Mouse (Mus musculus) cerebellum, adult 8-10 months (tissue): Measurements from ENCODE around the gene Olfr66.

Source experiments
- DNase-seq: peaks from one replicate; pipeline ENCODE4 v3.0.0; 2022

Olfr66 gene

GRCm38 (mm10) chr7:103886152-103886551 lies at the start of gene Olfr66:
Olfr66 (minus strand) TSS chr7:103886252.
- no peak for DNase-seq

- DNase-seq: no peak
Observed at GRCm38 (mm10) chr7:103934264-103934663, 48.2 kb upstream of the Olfr66 start, which contains the start of gene Olfr632. Olfr632 (plus strand) TSS chr7:103934347.

GRCm38 (mm10) chr7:103928525-103928924 lies 42.5 kb upstream of the Olfr66 start, which contains the start of gene Olfr631:
Olfr631 (plus strand) TSS chr7:103928825.
- DNase-seq: no peak

DNA sequence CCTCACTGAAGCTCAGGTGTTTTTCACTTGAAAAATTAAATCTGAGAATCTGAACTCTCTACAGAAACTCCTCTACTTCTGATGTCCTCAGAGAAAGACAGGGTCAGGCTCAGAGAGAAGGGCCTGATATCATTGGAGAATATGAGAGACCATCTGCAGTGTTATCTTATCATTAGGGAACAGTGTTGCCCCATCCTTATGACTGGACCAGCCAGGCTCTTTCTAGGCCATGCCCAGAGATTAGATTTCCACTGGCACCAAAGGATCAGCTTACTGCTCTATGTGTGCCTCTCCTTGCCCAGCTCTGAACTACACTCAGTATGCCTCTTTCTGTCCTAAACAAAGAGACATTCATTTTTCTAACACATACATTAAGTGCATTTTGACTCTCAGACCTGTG lies 29.3 kb upstream of the Olfr66 start:
- DNase-seq: no peak

- DNase-seq: no peak
Observed at GRCm38 (mm10) chr7:103912969-103913511, 27.0 kb upstream of the Olfr66 start.

DNA sequence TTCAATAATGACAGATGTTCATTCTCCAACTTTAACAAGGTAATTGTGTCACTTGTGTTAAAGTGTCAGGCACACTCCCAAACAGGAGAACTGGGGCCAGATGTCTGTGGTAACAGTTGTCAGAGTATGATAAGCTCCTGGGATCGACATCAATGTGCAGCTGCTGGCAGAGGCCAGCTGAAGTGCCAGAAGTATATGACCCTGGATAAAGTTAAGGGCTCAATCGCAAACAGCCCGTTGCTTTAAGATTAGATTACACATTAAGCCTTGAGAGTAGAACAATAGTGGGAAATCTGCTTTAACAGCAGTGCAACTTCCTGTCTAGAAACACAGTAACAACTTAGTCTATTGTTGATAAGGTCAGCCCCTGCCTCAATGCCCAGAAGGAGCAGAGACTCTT lies 24.0 kb upstream of the Olfr66 start:
- no peak for DNase-seq

DNA sequence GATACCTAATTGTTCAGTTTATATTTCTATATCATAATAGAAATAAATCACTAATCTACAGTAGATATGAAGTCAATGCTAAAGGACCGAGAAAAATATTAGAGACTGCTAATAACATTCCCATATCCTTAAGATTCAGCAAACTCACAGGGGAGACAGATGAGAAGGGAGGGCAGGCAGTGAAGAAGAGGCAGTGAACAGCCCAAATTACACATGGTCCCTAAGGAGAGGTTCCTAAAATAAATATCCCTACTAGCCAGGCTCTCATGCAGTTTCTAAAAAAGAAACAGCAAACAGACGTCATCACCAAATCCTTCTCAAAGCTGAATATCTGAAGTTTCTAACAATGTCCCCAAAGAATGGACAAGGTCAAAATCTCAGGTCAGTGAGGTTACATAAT lies 17.1 kb upstream of the Olfr66 start, which contains the start of gene Olfr65:
Gene Olfr65, plus strand, starts transcription at position 301 of the 400 bp plus-strand sequence.
- no peak for DNase-seq

DNA sequence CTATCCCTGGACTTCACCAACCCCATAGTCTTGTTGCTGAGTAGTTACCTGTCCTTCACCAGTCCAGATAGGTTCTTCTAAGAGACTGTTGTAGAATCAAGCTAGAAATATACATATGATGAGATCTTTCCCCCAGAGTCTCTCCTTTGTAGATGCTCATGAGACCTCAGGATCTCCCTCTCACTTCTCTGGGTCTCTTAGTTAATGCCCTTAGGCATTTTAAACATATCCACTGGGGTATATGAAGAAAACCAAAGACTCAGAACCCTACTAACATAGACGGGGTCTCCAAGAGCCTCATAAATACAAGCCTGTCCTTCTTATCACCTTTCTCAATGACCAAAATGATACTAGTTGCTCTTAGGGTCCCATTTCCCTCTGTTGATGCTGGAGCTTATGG lies 8.3 kb upstream of the Olfr66 start, which contains the start of gene Olfr64:
Gene Olfr64, minus strand, starts transcription at position 101 of the 400 bp plus-strand sequence.
- no peak for DNase-seq

GRCm38 (mm10) chr7:103877093-103877492 lies 9.0 kb downstream of the Olfr66 start:
- DNase-seq: no peak

- no peak for DNase-seq
Observed at GRCm38 (mm10) chr7:103874451-103874850, 11.6 kb downstream of the Olfr66 start.

GRCm38 (mm10) chr7:103873064-103873463 lies 13.0 kb downstream of the Olfr66 start:
- no peak for DNase-seq

DNA sequence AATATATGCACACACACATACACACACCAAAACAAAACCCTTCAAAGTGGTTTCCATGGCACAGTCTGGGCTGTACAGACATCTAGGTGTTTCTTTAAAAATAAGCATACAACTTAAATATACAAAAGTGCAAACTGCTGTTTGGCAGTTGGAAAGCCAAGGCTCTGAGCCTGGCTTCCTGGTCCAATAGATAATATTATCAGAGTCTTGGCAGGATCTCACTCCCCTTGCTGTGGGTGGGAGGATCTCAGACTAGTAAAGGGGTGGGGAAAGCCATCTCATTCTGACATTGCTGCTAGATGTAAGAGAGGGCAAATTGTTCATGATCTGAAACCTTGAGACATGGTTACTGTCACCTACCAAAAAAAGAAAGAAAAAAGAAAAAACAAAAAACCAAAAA lies 15.4 kb downstream of the Olfr66 start:
- DNase-seq: no peak

DNA sequence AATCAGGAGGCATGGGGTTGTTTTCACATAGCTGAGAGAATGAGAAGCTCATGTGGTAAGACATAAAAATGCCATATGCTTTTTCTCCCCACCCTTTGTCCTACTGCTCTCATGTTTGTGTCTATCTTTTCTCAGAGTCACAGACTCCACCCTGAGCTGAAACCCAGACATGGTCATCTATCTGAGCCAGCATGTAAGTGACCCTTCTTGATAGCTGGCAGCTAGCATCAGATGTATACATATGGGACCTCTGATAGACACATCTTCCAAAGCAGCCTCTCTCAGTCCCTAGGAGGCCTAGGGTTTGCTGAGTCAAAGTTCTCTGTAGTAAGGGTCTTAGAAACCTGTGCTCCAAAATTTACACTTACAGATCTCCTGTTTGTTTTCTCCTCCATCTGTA lies 20.3 kb downstream of the Olfr66 start:
- DNase-seq: no peak

DNA sequence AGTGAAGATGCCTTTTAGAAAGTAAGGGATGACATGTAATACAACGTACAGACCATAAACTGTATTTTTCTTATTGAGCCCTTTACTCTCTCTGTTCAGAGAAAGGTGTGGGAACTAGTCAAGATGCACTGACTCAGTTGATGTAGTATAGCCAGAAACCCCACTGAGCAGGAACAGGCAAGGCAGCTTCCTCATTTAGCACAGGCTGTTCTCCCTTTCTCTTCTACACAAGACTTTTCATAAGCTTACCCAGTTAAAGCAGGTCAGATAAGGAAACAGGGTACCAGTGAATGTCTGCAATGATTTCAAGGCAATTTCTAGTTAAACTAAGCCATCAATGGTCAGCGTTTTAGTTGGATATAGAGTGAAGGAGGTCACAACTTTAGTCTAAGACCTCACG lies 24.5 kb downstream of the Olfr66 start:
- DNase-seq: no peak

DNA sequence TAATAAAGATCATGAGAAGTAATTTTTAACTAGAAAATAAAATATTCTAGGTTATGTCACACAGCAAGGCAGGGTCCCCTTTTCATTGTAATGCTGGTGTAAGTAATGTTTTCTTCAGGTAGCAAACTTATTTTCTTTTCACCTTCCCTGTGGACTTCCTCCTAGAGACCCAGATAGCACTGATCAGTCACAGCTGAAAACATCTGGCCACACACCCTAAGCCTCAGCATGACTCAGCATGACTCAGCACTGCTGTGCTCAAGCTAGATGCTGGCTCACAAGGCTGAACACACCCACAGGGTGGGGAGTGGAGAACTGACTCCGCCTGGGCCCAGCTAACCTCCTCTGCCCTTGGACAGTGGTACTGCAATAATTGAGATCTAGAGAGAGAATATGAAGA lies 25.2 kb downstream of the Olfr66 start:
- DNase-seq: no peak

- no peak for DNase-seq
Observed at GRCm38 (mm10) chr7:103859076-103859475, 27.0 kb downstream of the Olfr66 start.

GRCm38 (mm10) chr7:103854669-103855068 lies 31.4 kb downstream of the Olfr66 start:
- DNase-seq: no peak

DNA sequence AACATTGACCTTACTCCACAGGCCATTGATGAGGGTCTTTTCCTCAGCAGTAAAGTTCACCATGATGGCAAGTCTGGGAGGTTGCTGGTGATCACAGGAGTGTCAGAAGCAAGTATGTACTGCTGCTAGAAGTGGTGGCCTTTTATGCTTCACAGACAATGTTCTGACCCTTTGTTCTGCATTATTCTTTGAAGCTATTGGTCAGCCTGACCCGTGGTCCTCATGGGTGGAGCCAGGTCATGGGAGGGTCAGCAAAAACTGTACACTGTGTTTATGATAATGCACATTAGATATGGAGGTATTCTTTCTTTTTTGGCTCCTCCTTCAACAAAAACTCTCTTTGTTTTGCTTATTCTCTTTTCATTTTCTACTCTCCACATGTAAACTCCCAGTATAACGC lies 33.0 kb downstream of the Olfr66 start, which contains the start of gene Hbb-y:
Gene Hbb-y, minus strand, starts transcription at position 127 of the 400 bp plus-strand sequence.
- no peak for DNase-seq

DNA sequence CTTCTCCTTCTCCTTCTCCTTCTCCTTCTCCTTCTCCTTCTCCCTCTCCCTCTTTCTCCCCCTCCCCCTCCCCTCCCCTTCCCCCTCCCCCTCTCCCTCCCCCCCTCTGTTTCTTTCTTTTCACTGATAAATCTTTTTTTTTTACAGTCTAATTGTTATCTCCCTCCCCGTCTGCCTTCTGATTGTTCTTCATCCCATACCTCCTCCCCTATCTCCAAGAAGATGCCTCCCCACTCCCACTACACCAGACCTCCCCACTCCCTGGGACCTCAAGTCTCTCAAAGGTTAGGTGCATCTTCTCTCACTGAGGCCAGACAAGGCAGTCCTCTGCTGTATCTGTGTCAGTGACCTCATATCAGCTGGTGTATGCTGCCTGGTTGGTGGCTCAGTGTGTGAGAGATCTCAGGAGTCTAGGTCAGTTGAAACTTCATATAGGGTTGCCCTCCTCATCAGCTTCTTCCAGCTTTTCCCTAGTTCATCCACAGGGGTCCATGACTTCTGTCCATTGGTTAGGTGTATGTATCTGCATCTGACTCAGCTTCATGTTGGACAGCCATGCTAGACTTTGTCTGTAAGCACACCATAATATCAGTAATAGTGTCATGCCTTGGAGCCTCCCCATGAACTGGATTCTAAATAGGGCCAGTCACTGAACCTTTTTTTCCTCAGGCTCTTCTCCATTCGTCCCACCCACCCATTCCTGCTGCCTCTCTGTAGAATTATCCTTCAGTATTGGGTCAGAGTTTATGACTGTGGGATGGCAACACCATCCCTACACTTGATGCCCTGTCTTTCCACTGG lies 41.3 kb downstream of the Olfr66 start:
- DNase-seq: no peak

DNA sequence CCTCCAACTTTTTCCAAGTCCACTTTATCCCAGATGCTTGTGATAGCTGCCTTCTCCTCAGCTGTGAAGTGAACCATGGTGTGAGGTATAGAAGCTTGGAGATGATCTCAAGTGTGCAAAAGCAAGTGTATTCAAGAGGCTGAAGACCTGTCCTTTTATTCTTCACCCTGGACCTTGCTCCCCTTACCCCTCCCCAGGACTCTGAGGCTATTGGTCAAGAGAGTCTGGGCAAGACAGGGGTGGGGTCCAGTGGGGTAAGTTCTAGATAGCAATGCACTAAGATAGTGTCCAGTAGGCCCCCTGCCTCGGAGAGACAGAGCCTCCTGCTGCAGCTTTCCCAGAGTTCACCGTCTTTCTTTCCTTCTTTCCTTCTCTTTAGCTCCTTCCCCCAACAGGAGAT lies 43.0 kb downstream of the Olfr66 start, which contains the start of gene Hbb-bh1:
Gene Hbb-bh1, minus strand, starts transcription at position 131 of the 400 bp plus-strand sequence.
- DNase-seq: no peak

- DNase-seq: no peak
Observed at GRCm38 (mm10) chr7:103840268-103840667, 45.8 kb downstream of the Olfr66 start, which contains the start of gene Hbb-bh2. Hbb-bh2 (minus strand) TSS chr7:103840520.
